Mouse (Mus musculus) T-cell, adult 2 months (primary cell): Measurements from ENCODE around the gene Rftn1.

ENCODE experiments used
- DNase-seq: peaks from one replicate; pipeline ENCODE4 v3.0.0; 2022; ENCODE audit warnings: low spot score

The Rftn1 gene

GRCm38 (mm10) chr17:50170935-50171545 is 19.4 kb downstream of the Rftn1 start:
- no peak for DNase-seq

DNA sequence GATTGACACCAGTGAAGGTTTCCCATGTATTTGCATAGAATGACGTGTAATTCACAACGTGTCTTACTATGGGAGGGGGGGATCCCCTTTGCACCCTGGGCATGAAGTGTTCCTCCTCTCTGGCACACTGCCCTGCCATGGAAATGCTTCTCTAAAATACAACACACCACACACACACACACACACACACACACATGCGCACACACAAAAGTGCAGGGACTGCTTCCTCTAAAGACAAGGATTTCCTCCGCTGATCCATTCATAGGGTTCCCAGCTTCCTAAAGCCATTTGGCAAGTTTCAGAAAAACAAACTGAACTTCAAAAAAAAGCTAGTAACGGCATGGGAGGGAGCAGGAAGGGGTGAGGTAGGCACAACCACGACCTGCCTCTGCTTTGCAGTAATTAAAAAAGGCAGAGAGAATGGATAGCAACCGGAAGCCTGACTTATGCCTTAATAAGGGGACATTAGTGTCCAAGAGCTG is 20.5 kb downstream of the Rftn1 start:
- DNase-seq, result peak; percentile 22

DNA sequence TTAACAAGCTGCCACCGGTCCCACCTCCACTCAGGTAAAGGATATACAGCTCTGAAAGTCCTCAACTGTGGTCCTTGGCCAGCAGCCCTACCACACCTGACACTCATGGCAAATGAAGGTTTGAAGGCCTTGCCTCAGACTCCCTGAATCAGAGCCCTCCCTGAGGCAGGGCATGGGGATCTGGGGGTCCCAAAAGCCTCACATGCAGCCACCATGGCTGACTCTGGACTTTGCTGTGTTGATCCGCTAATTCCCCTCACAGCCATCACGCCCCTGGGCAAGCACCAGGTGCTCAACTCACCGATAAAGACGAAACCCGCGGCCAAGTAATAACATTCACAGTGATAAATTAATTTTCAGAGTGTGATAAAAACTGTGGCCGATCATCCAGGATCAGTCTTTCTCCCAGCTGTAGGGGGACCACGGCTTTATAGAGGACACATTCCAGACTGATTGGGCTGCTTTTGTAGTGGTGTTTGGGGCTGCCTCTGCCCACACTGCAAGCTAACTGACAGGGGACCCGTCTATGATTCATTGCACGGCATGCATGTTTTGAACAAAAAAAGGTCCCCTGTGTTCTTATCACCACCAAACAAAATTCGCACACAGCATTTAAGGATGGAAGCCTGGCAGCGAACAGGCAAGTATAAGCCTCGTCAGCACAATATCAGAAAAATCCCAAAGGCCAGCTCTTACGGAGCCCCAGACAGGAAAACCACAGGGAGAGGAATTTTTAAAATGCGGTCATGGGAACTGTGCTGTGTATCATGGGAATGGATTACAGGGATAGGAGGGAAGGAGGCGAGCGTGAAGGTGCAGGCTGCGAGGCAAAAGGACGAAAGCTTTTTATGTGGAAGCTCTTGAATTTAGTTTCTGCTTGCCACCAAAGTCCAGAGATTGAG is 29.3 kb downstream of the Rftn1 start:
- no peak for DNase-seq

DNA sequence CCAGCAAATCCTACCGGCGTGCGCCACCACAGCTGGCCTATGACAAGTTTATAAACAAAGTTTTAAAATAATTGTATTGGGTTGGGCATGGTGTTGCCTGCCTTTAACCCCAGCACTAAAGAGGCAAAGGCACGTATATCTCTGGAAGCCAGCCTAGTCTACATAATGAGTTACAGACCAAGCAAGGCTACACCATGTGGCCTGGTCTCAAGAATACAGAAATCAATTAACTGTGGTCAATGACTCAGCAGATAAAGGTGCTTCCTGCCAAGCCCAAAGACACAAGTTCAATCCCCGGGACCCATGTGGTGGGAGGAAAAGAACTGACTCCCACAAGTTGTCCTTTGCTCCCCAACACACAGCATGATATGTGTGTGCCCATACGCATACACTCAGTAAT is 30.1 kb downstream of the Rftn1 start:
- no peak for DNase-seq

- no peak for DNase-seq
Measured at GRCm38 (mm10) chr17:50159816-50160215, 30.7 kb downstream of the Rftn1 start.

DNA sequence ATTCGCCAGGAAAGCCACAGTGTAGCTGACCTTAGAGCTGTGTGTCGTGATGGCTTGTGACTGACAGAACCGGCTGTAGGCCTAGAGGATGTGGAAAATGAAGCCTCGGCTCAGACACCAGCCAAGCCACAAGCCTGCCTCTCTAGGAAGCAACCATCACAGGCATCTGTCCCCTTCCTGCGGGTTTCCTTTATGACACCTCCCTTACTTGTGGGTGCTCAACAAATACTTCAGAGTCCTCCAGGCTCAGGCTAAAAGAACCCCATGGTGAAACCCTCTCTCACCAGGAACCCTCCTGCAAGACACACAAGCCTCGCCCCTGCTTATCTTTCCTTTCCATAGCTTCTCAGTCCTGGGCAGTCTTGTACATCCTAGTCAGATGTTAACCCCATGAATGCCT is 31.9 kb downstream of the Rftn1 start:
- DNase-seq, result peak; percentile 83

DNA sequence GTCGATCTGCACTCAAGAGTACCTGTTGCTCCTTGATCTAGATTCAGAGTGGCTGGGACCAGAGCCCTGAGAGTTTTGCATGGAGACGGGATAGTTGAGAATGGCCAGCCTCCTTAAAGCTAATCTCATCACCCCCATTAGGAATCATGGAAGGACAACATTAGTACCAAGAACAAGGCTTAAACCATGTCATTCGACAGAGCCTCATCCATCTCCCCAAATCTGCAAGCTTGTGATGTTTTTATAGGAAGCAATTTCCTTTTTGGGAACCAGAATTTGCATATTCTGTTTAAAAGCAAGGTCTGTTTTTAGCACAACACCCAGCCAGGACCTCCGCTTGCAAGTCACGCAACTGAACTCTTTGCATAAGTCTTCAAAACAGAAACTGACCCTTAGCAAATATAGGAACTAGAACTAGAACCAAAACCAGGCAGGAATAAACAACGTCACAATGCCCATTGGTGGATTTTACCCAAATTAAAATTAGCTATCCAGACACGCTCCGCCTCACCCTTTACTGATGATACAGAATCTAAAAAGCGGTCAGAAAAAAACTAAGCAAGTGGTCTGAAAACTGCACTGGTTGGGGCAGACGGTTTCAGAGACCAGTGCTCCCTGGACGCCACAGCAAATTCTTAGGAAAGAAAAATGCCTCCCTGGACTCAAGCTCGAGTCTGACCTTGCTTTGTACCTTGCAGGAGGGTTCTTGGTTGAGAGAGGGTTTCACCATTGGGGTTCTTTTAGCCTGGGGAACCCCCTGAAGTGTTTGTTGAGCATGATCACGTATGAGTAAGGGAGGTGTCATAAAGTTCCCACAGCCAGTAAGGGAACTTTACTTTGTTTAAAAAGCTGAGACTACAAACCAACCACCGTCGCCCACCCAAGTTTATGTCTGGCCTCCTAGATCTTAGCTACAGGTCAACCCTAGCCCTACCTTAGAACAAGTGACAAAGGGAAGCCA is 33.0 kb downstream of the Rftn1 start:
- peak; percentile 46 for DNase-seq

GRCm38 (mm10) chr17:50152085-50152484 is 38.4 kb downstream of the Rftn1 start:
- no peak for DNase-seq

DNA sequence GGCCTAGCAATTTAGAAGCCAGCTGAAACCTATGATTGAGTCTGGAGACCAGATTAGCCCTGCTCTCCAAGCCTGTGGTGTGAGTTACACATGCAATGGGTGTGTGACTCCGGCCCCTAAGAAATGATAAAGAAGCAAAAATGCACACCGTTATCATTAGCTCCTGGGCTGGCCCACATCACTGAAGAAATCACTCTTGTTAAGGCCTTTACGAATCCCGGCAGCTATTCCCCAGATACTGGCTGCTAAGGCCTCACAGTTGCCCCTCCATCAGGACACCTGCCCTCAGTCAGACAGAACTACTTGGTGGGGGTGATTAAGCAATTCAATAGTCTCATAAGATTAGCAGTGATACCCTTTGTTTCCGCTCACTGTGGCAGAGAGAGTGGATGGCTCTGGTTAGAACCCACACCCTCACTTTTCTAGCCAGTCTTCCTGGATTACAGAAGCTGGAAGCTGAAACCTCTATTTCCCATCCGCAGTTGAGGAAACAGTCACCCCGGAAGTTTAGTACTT is 39.2 kb downstream of the Rftn1 start:
- no peak for DNase-seq

- DNase-seq, result no peak
Measured at GRCm38 (mm10) chr17:50150416-50151207, 39.9 kb downstream of the Rftn1 start.

GRCm38 (mm10) chr17:50149690-50150210 is 40.7 kb downstream of the Rftn1 start:
- peak; percentile 37 for DNase-seq

DNA sequence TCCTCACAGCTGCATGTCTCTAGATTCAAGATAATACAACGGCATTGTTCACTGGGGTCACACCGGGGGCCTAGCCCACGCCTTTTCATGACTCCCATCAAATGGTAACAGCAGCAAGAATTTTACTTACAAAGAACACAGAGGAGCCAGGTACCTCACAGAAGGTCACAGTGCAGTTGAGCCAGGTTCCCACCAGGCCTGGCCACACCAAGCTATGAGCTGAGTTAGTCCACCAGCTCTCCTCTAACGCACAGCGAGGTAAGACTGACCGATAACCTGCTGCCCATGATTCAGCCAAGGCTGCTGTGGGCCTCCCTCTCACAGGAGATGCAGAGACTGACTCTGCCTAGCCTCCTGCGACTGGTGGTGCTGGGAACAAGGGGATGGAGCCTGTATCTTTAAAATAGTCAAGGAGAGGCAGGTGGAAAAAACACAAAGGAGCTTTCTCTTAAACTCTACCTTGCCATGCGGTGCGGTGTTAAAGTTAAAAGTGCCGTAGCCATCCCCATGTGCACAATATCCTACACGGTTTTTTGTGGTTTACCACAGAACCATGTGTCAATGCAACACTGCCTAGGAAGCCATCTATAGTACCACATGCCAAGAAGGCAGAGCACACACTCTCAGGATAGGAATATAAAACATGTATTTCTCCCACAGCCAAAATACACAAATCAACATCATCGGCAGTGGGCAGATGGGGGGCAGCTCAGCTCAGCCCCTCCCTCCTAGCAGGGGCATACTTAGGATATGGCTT is 42.5 kb downstream of the Rftn1 start:
- peak; percentile 61 for DNase-seq

DNA sequence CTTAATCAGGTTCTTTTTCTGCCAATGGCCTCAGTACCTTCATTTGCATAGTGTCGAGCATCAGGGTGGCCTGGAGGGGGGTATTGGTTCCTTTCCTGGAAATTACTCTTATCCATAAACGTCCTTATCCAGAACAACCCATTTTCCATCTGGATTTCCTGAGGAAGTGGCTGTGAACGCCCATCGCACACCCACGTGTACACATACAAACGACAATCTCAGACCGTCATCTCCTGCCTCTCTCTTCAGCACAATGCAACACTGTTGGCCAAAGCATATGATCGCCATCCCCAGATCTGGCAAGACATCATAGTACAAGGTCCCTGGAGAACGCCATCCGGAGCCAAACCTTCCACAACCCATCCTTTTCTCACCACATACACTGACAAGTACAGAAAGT is 47.1 kb downstream of the Rftn1 start:
- DNase-seq, result no peak

- DNase-seq, result no peak
Measured at GRCm38 (mm10) chr17:50142553-50142952, 47.9 kb downstream of the Rftn1 start.

- DNase-seq, result peak; percentile 32
Measured at GRCm38 (mm10) chr17:50142151-50142550, 48.3 kb downstream of the Rftn1 start.

DNA sequence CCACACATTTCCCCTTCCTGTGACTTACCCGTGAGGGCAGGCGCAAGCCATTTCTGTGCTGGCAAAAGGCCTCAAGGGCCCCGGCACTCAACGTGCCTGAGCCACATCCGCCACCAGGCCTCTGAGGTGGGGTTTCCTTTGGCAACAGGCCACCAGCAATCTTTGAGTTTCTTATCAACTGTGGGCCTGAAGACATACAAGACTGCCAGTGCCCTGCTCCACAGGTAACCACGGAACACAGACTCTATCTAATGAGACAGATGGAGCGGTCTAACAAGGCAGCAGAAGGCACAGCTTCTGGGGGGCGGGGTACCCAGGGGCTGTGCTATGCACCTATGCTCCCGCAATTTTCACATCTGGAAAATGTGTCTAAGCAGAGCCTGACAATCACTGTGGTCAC is 54.4 kb downstream of the Rftn1 start:
- peak; percentile 88 for DNase-seq

DNA sequence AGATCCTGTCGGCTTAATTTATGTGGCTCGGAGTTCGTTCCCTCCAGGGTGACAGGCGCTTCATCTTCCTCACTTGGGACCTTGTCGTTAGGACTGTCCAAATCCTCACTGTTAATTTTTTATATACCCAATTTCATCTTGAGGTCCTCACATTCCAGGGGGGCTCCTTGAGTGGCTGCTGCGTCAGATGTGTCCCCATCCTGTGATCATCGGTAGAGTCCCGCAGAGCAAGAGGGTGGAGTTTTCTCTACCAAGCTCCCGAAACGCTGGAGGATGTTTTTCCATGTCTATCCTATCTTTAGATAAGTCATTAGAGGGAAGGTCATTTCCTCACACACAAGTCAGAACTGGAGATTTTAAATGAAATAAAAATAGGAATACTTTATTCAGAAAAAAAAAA is 55.0 kb downstream of the Rftn1 start:
- DNase-seq, result no peak

DNA sequence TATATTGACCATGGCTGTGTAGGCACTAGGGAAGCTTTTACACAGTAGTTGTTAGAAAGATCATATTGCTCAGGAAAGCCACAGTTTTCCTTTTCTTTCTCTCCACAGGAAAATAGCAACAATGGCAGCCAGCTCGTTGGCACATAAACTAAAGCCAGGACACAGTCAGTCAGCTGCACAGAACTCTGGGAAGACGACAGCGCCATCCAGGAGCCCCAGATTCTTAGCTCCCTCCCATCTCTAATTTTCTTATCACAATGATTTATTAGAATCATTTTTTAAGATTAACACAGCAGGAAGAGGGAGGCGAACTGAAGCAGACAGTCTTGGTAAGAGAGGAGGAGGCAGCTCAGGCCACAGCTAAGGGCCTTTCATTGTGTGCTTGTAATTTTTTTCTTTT is 58.8 kb downstream of the Rftn1 start:
- no peak for DNase-seq

- no peak for DNase-seq
Measured at GRCm38 (mm10) chr17:50130421-50130820, 60.1 kb downstream of the Rftn1 start.

GRCm38 (mm10) chr17:50128392-50128791 is 62.1 kb downstream of the Rftn1 start:
- DNase-seq, result no peak
